Mouse (Mus musculus) cerebellum, adult 9-10 months (tissue): ENCODE data around the gene Fam24a.

Experiments
- DNase-seq: peaks from one replicate; pipeline ENCODE4 v3.0.0; 2022

The Fam24a gene

DNA sequence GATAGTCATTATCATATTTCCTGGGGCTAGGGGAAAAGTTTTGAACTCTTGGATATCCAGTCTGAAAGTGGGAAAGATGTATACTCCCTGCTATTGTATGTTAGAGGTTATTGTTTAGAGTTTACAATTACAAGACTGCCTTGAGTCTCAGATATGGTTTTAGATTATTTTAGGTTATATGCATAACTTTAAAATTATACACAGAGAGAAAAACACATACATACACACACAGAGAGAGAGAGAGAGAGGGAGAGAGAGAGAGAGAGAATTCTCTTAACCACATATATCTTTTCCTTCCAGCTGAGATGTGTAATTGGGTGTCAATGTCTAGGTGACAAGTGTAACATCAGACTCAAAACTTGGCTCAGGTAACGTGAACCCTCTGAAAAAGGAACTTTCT lies at the start of gene Fam24a:
Gene Fam24a (plus strand): TSS at position 301 of the 400 bp plus-strand sequence.
- no peak for DNase-seq

DNA sequence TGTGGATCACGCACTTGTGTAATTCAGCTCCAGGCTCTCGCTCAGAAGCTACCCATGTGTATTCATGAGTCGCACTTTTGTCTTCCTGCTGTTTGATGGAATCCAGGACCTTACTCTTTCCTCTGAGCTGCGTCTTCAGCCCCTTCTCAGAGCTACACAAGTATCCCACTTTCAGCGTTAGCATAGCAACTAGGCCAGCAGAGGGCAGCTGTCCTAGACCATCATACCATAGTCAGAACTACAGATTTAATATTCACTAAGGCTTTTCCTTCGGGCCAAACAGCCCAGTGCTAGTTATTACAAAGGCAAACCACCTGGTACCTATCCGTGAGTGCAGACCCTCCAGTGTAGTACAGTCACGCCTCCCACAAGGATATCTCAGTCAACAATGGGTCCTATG lies 36.5 kb upstream of the Fam24a start:
- DNase-seq, result no peak

DNA sequence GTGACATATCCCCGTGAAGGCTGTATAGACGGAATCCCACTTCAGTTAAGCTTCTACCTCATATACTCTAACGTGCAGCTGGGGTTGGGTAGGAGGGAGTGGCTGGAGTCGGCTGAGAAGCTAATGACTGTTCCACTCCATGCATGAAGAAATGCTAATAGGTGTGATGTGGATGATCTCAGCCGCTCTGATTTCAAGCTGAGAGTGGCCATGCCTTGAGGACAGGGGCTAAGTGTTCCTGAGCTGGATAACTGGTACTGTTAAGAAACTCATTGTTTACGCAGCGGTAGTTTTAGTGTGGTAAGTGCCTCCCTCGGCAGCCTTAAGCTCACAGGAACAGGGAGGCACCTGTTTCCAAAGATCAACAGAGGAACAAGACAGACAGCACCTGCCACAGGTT lies 30.3 kb upstream of the Fam24a start:
- DNase-seq, result no peak

DNA sequence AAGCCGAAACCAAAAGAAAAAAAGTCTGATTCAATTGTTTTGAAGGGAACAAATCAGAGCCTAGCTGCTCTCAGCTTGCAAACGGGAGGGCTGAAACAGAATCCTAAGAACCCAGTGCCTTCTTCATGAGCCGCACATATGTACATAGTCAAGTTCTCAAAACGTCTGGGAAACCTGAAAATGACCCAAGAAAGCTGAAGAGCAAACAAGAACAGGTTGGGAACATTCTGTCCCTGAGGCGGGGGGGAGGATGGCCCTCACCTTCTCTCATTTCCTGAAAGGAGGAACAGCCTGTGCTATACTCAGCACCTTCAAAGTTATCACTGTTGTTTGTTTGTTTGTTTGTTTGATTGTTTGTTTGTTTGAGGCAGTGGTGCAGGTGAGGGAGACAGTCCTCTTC lies 26.9 kb upstream of the Fam24a start:
- DNase-seq, result no peak

DNA sequence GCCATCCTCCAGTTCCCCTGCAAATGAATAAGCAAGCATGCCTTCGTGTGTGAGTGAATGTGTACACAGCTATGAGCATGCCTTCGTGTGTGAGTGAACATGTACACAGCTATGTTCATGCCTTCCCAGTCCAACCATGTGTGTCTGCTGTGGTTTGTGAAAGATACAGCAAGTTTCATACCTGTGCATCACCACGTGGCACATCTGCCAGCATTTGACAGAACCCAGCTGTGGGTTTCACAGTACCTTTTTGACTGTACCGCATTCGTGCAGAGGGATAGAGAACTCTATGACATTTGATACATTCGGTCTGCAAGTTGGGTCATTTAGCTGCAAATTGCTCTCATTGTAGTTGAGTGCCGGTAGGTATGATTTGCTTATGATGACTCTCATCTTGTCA lies 19.2 kb upstream of the Fam24a start:
- no peak for DNase-seq

DNA sequence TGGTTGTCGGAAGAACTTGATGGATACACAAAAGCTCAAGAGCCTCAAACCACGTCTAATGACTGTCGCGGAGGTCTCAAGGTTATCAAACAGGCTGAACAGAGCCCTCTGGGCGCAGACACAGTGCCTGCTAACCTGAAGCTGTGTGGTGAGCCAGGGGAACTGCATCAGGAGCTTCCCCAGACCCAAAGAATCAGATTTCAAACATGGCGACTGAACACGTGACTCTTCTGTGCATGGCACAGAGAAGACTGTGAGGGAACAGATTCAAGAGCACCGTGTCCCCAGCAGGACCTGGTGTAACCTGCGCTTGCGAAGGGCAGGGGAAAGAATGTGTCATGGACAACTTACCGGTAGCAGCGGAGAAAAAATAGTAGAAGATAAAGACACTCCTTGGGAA lies 16.1 kb upstream of the Fam24a start:
- no peak for DNase-seq

DNA sequence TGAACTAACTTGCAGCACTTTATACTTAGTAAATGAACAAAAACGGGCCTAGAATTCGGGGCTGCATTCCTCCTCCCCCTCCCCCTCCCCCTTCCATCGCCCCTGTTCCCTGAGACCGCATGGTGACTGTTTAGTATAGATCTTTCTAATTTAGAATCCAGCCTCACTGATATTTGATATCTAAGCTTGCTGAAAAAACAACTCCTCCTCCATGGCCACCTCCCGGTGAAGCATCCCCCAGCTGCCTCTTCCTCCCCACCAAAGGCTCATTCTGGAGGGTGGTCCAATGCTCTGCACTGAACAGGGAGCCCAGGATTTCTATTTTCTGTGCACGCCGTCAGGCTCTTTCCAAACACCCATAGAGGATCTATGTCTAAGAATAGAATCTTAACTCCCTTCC lies 15.3 kb upstream of the Fam24a start:
- DNase-seq, result no peak

DNA sequence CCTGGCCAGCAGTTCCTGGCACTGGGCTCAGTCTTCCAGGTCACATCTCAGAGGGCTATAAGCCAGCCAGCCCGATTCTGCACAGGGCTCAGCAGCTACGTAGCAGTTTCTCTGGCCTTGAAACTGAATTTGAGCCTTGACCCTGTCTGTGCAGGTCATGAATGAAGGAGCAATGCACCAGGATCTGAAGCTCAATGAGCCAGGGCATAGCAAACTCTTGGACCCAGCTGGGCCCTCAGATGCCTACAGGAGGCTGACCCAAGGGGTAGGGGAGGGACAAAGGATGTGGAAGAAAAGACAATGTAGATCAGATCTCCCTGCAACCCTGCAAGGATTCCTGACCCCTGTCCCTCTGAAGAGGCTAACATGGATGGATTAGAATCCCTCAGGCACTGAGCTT lies 11.5 kb upstream of the Fam24a start, which contains the start of gene Cuzd1:
Gene Cuzd1 (minus strand): TSS at position 101 of the 400 bp plus-strand sequence.
- no peak for DNase-seq

DNA sequence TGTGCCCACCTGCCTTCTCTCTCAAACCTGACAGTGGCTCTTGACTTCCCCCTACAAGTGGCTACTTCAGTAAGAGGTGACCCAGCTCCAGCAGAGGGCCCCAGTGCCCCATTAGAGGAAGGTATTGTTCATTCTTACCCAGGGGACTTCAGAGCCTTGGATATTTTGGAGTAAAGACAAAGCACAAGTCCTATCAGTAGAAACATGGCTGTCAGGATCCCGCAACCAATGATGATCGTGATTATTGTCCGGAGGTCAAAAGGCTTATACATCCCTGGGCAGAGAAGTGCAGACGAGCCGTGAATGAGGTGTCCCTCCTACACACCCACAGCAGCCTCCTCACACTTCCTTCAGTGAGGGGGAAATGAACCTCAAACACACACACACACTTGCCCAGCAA lies 6.6 kb upstream of the Fam24a start:
- no peak for DNase-seq

DNA sequence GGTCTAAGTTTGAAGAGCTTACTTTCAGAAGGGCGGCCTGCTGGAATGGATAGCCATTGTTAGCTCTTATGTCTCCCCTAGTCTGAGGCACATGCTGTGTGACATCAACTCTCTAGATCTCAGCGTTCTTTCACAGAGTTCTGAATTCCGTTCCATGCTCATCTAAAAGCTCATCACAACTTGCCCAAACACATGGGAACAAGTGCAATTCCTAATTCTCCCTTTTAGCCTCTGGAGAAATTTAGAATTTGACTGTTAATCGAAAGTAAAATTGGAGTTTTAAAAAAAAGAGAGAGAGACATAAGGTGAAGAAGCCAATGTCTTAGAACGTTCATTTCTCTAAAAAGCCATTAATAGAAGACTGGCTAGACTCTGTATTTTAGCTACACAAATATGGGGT lies 4.2 kb upstream of the Fam24a start, which contains the start of gene Fam24b:
Gene Fam24b (minus strand): TSS at position 101 of the 400 bp plus-strand sequence.
- no peak for DNase-seq

DNA sequence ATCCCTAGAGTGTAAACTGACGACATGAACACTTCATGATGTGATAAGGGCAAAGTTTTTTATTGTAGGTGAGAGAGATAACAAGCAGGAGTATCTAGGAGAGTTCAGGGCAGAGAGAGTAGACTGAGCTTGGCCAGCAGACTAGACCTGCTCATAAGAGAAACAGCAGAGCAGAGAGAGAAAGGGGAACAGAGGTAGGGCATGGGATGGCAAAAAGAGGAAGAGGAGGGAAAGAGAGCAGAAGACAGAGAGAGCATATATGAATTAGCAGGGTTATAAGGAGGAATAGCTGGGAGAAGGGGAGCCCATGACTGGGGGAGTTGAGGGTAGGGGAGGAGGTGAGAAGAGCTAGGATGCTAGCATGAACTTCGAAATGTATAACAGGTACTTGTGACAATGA lies 2.0 kb upstream of the Fam24a start:
- no peak for DNase-seq

DNA sequence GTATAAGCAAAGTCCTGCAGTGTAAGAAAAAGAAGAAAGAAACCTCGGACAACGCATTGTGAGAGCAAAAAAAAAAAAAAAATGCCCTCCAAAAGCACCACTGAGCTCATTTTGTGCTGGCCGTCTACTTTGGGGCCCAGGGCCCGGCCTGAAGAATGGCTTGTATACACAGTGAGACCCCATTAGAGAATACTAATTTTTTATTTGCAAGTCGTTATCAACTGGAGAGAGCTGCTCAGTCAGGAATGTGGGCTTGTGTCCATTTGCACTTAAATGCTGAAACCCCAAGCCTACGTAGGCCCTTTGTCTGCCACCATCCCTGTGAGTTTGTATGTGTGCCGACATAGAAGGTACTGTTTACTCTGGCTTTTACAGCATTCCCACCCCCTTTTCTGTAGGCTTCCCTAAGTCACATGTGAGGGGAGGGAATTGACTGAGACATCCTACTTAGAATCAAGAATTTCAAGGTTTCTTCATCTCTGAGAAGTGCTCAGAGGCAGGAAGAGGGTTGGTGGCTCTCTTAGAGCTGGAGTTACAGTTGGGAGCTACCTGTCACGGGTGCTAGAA lies 3.9 kb downstream of the Fam24a start:
- DNase-seq, result no peak

DNA sequence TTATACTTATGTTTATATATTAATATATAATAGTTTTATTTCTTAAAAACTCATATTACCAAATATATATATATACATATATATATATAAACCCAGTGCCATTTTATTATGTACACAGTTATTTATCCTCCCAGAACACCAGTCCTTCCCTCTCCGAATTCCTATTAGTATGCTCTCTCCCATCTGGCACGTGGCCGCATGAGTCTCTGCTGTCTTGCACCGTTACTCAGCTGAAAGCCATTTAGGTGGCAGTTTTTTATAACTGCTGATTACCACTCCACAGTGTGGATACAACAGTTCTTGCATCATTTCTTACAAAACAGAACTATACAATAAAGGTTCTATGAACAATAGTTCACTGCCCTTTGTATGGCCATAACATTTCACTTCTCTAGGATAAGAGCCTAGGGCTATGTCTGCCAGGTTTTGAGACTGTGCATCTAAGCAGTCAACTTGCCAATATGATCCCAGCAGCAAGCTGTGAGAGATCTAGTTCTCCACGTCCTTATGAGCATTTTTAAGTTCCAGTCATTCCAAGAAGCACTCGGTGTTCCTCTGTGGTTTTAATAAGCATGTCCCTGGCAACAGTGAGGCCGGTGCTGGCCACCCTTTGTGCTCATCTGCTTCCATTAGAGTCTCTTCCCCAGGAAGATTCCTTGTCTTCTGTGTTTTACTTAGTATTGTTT lies 12.3 kb downstream of the Fam24a start:
- peak; percentile 27 for DNase-seq

DNA sequence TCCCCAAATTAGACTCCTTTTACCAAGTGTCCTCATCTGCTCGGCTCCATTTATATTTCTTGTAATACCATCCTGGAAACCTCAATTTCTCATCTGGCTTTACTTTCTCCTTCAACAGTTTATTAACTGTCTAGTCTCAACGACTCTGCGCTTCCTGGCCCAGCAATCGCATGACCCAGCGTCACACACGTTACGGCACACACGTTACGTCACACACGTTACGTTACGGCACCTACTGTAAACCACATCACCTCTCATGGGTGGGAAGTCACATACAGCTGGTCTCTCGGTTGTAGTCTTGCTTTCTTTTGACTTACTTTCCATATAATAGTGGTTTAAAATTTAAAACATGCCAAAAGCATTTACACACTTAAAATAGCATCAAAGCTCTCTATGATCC lies 22.4 kb downstream of the Fam24a start:
- DNase-seq, result no peak

DNA sequence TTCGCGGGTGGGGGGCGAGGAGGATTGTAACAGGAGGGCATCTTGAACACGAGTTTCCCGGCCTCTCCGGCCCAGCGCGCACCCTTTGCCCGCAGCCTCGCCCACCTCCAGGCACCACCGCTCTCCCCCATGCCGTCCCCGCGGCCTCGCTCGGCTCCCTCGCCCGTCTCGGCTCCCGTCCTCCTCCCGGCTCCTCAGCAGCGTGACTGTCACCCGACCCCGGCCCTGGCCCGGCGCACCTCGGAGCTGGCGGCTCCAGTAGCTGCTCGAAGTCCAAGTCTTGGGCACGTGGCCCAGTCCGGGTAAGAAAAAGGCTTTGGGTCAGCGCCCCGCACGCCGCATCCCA lies 28.6 kb downstream of the Fam24a start:
- DNase-seq, result no peak

DNA sequence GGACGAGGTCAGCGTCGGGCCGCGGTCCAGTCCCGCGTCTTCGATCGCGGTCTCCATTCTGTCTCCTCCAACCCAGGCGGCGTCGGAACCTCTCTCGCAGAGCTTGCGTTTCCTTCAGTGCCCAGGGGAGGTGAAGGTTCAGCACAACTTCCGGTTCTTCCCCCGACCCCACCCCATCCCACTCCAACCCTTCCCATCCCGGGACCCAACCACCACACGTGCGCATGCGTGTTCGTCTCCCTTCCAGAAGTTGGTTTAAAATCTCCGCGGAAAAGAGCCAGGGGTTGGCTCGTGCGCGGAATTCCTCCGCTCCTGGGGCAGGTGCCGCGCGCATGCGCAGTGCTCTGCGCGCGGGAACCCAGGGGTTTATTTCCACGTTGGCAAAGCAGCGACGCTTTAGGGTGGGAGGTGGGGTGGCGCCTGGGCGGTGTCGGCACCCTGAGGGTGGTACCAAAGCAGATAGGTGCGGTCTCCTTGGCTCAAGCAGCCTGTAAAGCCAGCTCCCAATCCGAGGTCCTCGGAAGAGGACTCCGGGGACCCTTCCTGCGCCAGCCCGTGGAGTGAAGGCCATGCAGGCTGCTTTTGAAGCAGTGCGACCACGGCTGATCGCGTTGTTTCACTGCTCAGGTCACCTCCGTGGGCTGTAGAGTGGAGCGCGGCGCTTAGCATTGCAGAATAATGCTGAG lies 29.1 kb downstream of the Fam24a start, which contains the start of gene 2310057M21Rik:
Gene 2310057M21Rik (minus strand): TSS at position 145 of the 686 bp plus-strand sequence.
- peak; percentile 97 for DNase-seq

DNA sequence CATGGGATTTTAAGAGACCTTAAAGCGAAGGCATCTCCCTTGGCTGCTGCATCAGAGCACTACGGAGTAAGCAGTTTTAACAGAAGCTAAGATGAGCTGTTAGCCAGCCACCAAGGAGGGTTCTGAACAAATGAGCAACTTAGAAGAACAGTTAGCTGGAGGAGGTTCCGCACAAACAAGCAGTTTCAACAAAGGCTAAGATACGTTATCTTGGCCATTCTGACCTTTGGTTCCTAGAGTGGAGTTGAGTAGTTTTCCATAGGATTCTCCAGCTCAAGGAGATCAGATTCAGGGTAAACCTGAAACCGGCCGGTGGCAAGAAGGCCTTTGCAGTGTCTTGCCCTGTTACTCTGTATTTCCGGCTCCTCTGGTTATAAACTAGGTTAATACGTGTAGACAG lies 30.5 kb downstream of the Fam24a start:
- DNase-seq, result no peak

DNA sequence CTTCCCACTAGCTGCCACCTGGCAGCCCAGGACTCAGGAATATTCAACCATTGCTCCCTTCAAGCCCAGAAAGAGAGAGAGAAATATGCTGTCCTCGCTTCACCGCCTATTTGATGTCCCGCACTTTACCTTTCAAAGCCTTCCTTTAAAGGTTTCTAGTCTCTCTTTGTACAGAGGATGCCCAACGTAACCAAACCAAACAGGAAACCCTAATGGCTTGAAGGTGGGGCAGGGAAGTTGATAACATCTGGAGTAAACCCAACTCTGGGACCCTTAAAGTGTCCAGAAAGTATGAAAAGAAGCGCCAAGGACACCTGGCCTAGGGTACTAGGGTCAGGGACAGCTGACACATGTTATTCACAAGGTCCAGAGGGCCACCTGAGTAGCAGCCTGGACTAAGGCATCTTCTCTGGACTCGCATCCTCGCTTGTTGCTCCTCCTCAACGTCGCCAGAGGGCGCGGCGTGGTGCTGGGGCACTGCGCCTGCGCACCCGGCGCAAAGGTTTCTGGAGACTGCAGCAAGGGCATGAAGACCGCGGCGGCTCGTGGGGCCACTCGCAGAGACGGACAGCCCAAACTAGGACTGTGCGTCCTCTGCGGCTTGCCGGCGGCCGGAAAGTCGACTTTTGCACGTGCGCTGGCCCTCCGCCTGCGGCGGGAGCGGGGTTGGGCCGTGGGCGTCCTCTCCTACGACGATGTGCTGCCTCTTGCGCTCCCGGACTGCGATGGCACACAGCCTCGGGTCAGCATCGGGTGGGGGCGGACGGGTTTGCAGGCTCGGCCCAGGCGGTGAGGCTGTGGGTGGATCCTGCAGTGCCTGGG lies 37.2 kb downstream of the Fam24a start, which contains the start of gene Pstk:
Gene Pstk (plus strand): TSS at position 494 of the 822 bp plus-strand sequence.
- peak; percentile 93 for DNase-seq

DNA sequence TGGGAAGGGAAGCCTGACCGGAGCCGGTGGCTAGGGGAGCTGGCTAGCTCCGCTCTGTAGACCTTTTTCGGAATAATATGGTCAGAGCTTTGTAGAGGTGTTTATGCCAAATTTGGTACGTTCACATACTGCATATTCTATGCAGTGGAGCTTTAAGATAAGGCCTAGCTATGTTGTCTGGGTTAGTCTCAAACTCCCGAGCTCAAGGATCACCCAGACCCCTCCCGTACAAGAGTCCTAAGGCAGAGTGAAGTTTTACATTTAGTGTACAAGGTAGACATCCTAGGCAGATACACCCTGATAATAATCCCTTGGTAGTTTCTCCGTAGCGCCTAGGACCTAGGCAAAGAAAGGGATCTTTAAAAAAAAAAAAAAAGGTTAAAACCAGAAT lies 37.8 kb downstream of the Fam24a start:
- no peak for DNase-seq

DNA sequence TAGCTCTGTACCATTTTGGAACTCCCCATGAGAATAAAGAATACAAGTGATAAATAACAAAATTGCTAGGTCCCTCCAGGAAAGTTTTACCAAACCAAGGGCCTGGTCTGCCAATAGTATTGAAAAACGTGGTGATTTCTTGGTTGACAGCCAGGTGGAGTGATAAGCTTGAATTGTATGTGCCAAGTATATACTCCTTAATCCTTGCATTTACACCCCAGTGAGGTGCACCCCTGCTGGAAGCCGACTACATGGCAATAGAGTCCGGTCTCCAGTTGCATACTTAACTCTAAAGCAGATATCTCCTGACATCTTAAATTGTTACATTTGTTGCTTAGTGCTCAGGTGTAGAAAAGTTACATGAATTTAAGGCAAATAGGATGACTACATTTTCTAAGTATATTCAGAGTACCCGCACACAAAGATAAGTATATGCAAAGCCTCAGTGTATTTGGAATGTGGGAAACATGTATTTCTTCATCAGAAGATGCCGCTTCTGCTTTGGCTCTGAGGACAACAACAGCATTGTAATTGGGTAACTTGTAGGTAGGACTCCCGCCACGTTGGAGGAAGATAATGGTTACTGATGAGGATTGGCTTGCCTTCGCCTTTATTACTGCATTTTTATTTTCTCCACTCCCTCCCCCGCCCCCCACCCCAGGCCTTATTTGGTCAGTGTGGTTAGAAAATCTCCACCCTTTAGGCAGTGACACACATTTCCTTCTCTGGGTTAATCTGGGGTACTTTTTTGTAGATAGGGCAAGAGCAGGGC lies 38.4 kb downstream of the Fam24a start:
- DNase-seq, result peak; percentile 34
